Mouse (Mus musculus): Measurements from ENCODE around the gene Fpr2.
"Not testable (repeated sequence)": the region's sequence is repeated elsewhere in the genome, so short reads cannot be mapped to it uniquely, and the experiment has no call there.

Fpr2 gene

GRCm38 (mm10) chr17:17887774-17888248 lies at the start of gene Fpr2, which contains the start of gene Fpr3:
Fpr2 (plus strand) TSS chr17:17887824.
Fpr3 (plus strand) TSS chr17:17887852.
- DNase-seq, result no peak

- peak; percentile 95 for DNase-seq
Observed at GRCm38 (mm10) chr17:17837919-17838701, 49.5 kb upstream of the Fpr2 start.

- no peak for DNase-seq
Observed at GRCm38 (mm10) chr17:17839276-17839675, 48.3 kb upstream of the Fpr2 start.

GRCm38 (mm10) chr17:17840796-17841195 lies 46.8 kb upstream of the Fpr2 start:
- DNase-seq, result no peak

- no peak for DNase-seq
Observed at GRCm38 (mm10) chr17:17843534-17844261, 43.9 kb upstream of the Fpr2 start.

GRCm38 (mm10) chr17:17844606-17845005 lies 43.0 kb upstream of the Fpr2 start:
- DNase-seq, result not testable (repeated sequence)

- DNase-seq, result no peak
Observed at GRCm38 (mm10) chr17:17845187-17846027, 42.2 kb upstream of the Fpr2 start.

GRCm38 (mm10) chr17:17848988-17849387 lies 38.6 kb upstream of the Fpr2 start:
- no peak for DNase-seq

- DNase-seq, result peak; percentile 19
Observed at GRCm38 (mm10) chr17:17849906-17850712, 37.5 kb upstream of the Fpr2 start.

- DNase-seq, result no peak
Observed at GRCm38 (mm10) chr17:17855064-17855838, 32.4 kb upstream of the Fpr2 start, which contains the start of gene Has1. Has1 (minus strand) TSS chr17:17855205.

GRCm38 (mm10) chr17:17856612-17857011 lies 31.0 kb upstream of the Fpr2 start:
- no peak for DNase-seq

- no peak for DNase-seq
Observed at GRCm38 (mm10) chr17:17857446-17857845, 30.2 kb upstream of the Fpr2 start.

- no peak for DNase-seq
Observed at GRCm38 (mm10) chr17:17860110-17860509, 27.5 kb upstream of the Fpr2 start.

- DNase-seq, result no peak
Observed at GRCm38 (mm10) chr17:17862360-17862759, 25.3 kb upstream of the Fpr2 start.

GRCm38 (mm10) chr17:17865168-17865567 lies 22.5 kb upstream of the Fpr2 start:
- no peak for DNase-seq

- no peak for DNase-seq
Observed at GRCm38 (mm10) chr17:17866801-17867469, 20.7 kb upstream of the Fpr2 start.

- no peak for DNase-seq
Observed at GRCm38 (mm10) chr17:17870892-17871550, 16.6 kb upstream of the Fpr2 start.

- no peak for DNase-seq
Observed at GRCm38 (mm10) chr17:17871697-17872096, 15.9 kb upstream of the Fpr2 start.

- no peak for DNase-seq
Observed at GRCm38 (mm10) chr17:17879347-17879746, 8.3 kb upstream of the Fpr2 start.

- no peak for DNase-seq
Observed at GRCm38 (mm10) chr17:17882672-17883071, 5.0 kb upstream of the Fpr2 start.
